Mouse (Mus musculus): ENCODE data around the gene Vezf1. TPM values are rescaled to one million over a fixed set of nuclear protein-coding genes. Genes with fewer than 3 reads are reported as not detected.
A peak's percentile ranks its signal among the peaks of the same experiment; 100 is the strongest.

Gene Vezf1
- 50.6 and 52.2 TPM in 2 replicates for polyA plus RNA-seq (2015; fragmentation: Nextera tagmentation; extraction: Ambion mirVana)

- no peaks in the 10 kb centered on the region for H3K27me3 ChIP-seq (replicated peaks)
- peaks cover 42% of the 10 kb centered on the region for H3K4me1 ChIP-seq
- WGBS, result 0% methylated on average over 32 of the region's 81 CpGs
- H3K27ac ChIP-seq, result peak within 1 kb of the TSS; percentile 100
- no peaks in the 10 kb centered on the region for H3K9me3 ChIP-seq
- peak; percentile 91 for ATAC-seq (replicated peaks)
- H3K4me2 ChIP-seq, result peak within 1 kb of the TSS; percentile 86
- H3K36me3 ChIP-seq (replicated peaks), result no peaks in the 10 kb centered on the region
- peak within 1 kb of the TSS; percentile 96 for H3K9ac ChIP-seq
- H3K4me3 ChIP-seq, result peak within 1 kb of the TSS; percentile 89
These were observed at the start of gene Vezf1 for GRCm38 (mm10) chr11:88067586-88068410. Vezf1 (plus strand) TSS chr11:88068279.

GRCm38 (mm10) chr11:88023933-88024332, 44.1 kb upstream of the Vezf1 start:
- Histone ChIP-seq H3K27me3 (replicated peaks) (no peaks in the 10 kb centered on the region), H3K4me3 (no peak overlapping the region), H3K4me1 (peaks cover 10% of the 10 kb centered on the region; the same call in 1 of the 2 replicates), H3K9me3 (no peaks in the 10 kb centered on the region), H3K27ac (no peak overlapping the region), H3K36me3 (replicated peaks) (no peaks in the 10 kb centered on the region), H3K9ac (no peak overlapping the region), H3K4me2 (no peak overlapping the region)
- WGBS, result 93% methylated on average over 2 of the region's 2 CpGs
- no peak for ATAC-seq (replicated peaks)

GRCm38 (mm10) chr11:88027391-88028035, 40.6 kb upstream of the Vezf1 start:
- Histone ChIP-seq H3K4me2 (no peak overlapping the region), H3K4me3 (no peak overlapping the region), H3K9ac (no peak overlapping the region), H3K36me3 (replicated peaks) (no peaks in the 10 kb centered on the region), H3K9me3 (no peaks in the 10 kb centered on the region), H3K4me1 (peaks cover 10% of the 10 kb centered on the region; the same call in 1 of the 2 replicates), H3K27me3 (replicated peaks) (no peaks in the 10 kb centered on the region), H3K27ac (no peak overlapping the region)
- ATAC-seq (replicated peaks), result no peak
- WGBS, result 47% methylated on average over 9 of the region's 9 CpGs

- Histone ChIP-seq H3K4me1 (peaks cover 10% of the 10 kb centered on the region; the same call in 1 of the 2 replicates), H3K36me3 (replicated peaks) (no peaks in the 10 kb centered on the region), H3K27ac (no peak overlapping the region), H3K4me2 (no peak overlapping the region), H3K9me3 (no peaks in the 10 kb centered on the region), H3K9ac (no peak overlapping the region), H3K4me3 (no peak overlapping the region), H3K27me3 (replicated peaks) (no peaks in the 10 kb centered on the region)
- 7% methylated on average over 16 of the region's 16 CpGs for WGBS
- 0 out of 2 replicates have a peak, but pooled peaks have one; percentile 30 for ATAC-seq (replicated peaks)
These were observed 39.8 kb upstream of the Vezf1 start for GRCm38 (mm10) chr11:88028193-88028684.

GRCm38 (mm10) chr11:88030219-88030618, 37.9 kb upstream of the Vezf1 start:
- no peak overlapping the region for H3K4me3 ChIP-seq
- H3K27me3 ChIP-seq (replicated peaks), result no peaks in the 10 kb centered on the region
- H3K36me3 ChIP-seq (replicated peaks), result no peaks in the 10 kb centered on the region
- H3K27ac ChIP-seq, result no peak overlapping the region
- ATAC-seq (replicated peaks), result no peak
- 92% methylated on average over 7 of the region's 7 CpGs for WGBS
- no peak overlapping the region for H3K4me2 ChIP-seq
- H3K4me1 ChIP-seq, result peaks cover 10% of the 10 kb centered on the region; the same call in 1 of the 2 replicates
- H3K9me3 ChIP-seq, result no peaks in the 10 kb centered on the region
- no peak overlapping the region for H3K9ac ChIP-seq

- no peak for ATAC-seq (replicated peaks)
- H3K4me3 ChIP-seq, result no peak overlapping the region
- H3K4me2 ChIP-seq, result no peak overlapping the region
- no peaks in the 10 kb centered on the region for H3K27me3 ChIP-seq (replicated peaks)
- H3K36me3 ChIP-seq (replicated peaks), result no peaks in the 10 kb centered on the region
- no peak overlapping the region for H3K9ac ChIP-seq
- no peaks in the 10 kb centered on the region for H3K9me3 ChIP-seq
- 90% methylated on average over 2 of the region's 2 CpGs for WGBS
- H3K4me1 ChIP-seq, result peaks cover 10% of the 10 kb centered on the region; the same call in 1 of the 2 replicates
- H3K27ac ChIP-seq, result no peak overlapping the region
These were observed 37.2 kb upstream of the Vezf1 start for GRCm38 (mm10) chr11:88030836-88031235.

- Histone ChIP-seq H3K27ac (no peak overlapping the region), H3K4me3 (no peak overlapping the region), H3K9ac (no peak overlapping the region), H3K4me2 (no peak overlapping the region), H3K27me3 (replicated peaks) (no peaks in the 10 kb centered on the region), H3K4me1 (peaks cover 10% of the 10 kb centered on the region; the same call in 1 of the 2 replicates), H3K36me3 (replicated peaks) (no peaks in the 10 kb centered on the region), H3K9me3 (no peaks in the 10 kb centered on the region)
- WGBS, result 89% methylated on average over 5 of the region's 5 CpGs
- no peak for ATAC-seq (replicated peaks)
These were observed 36.3 kb upstream of the Vezf1 start for GRCm38 (mm10) chr11:88031753-88032152.

GRCm38 (mm10) chr11:88035970-88036369, 32.1 kb upstream of the Vezf1 start:
- 65% methylated on average over 7 of the region's 7 CpGs for WGBS
- Histone ChIP-seq H3K4me2 (no peak overlapping the region), H3K27ac (no peak overlapping the region), H3K9me3 (no peaks in the 10 kb centered on the region), H3K4me1 (no peaks in the 10 kb centered on the region), H3K27me3 (replicated peaks) (no peaks in the 10 kb centered on the region), H3K36me3 (replicated peaks) (no peaks in the 10 kb centered on the region), H3K4me3 (no peak overlapping the region), H3K9ac (no peak overlapping the region)
- ATAC-seq (replicated peaks), result no peak

GRCm38 (mm10) chr11:88036761-88037251, 31.3 kb upstream of the Vezf1 start:
- no peaks in the 10 kb centered on the region for H3K27me3 ChIP-seq (replicated peaks)
- no peak overlapping the region for H3K4me2 ChIP-seq
- no peak overlapping the region for H3K27ac ChIP-seq
- WGBS, result 81% methylated on average over 10 of the region's 10 CpGs
- H3K36me3 ChIP-seq (replicated peaks), result no peaks in the 10 kb centered on the region
- no peaks in the 10 kb centered on the region for H3K9me3 ChIP-seq
- H3K9ac ChIP-seq, result no peak overlapping the region
- no peak for ATAC-seq (replicated peaks)
- H3K4me3 ChIP-seq, result no peak overlapping the region
- H3K4me1 ChIP-seq, result no peaks in the 10 kb centered on the region

GRCm38 (mm10) chr11:88037386-88037785, 30.7 kb upstream of the Vezf1 start:
- Histone ChIP-seq H3K9me3 (no peaks in the 10 kb centered on the region), H3K4me3 (no peak overlapping the region), H3K27ac (no peak overlapping the region), H3K9ac (no peak overlapping the region), H3K4me1 (no peaks in the 10 kb centered on the region), H3K4me2 (no peak overlapping the region), H3K27me3 (replicated peaks) (no peaks in the 10 kb centered on the region), H3K36me3 (replicated peaks) (no peaks in the 10 kb centered on the region)
- ATAC-seq (replicated peaks), result no peak
- WGBS, result 81% methylated on average over 3 of the region's 3 CpGs

- Histone ChIP-seq H3K4me2 (no peak overlapping the region), H3K4me1 (no peaks in the 10 kb centered on the region), H3K9me3 (no peaks in the 10 kb centered on the region), H3K27me3 (replicated peaks) (no peaks in the 10 kb centered on the region), H3K9ac (no peak overlapping the region), H3K36me3 (replicated peaks) (no peaks in the 10 kb centered on the region), H3K27ac (no peak overlapping the region), H3K4me3 (no peak overlapping the region)
- WGBS, result 93% methylated on average over 1 of the region's 1 CpGs
- no peak for ATAC-seq (replicated peaks)
These were observed 29.0 kb upstream of the Vezf1 start for GRCm38 (mm10) chr11:88039066-88039465.

- H3K4me3 ChIP-seq, result no peak overlapping the region
- peaks cover 18% of the 10 kb centered on the region for H3K4me1 ChIP-seq
- no peaks in the 10 kb centered on the region for H3K27me3 ChIP-seq (replicated peaks)
- H3K9ac ChIP-seq, result no peak overlapping the region
- H3K9me3 ChIP-seq, result no peaks in the 10 kb centered on the region
- ATAC-seq (replicated peaks), result no peak
- no peaks in the 10 kb centered on the region for H3K36me3 ChIP-seq (replicated peaks)
- H3K4me2 ChIP-seq, result no peak overlapping the region
- H3K27ac ChIP-seq, result no peak overlapping the region
These were observed 23.8 kb upstream of the Vezf1 start for GRCm38 (mm10) chr11:88044314-88044713.

Measured in midbrain, embryonic 15.5 days (tissue).